Mouse (Mus musculus): ENCODE data around the gene Prr36. TPM values are rescaled to one million over a fixed set of nuclear protein-coding genes. Genes with fewer than 3 reads are reported as not detected.

The Prr36 gene
- polyA plus RNA-seq, 1 experiment from 2014 or later: 0.86 TPM

GRCm38 (mm10) chr8:4213210-4214005 lies 3.9 kb downstream of the Prr36 start:
- WGBS: 4% methylated on average over 18 of the region's 18 CpGs
- peaks cover 10% of the 10 kb centered on the region for H3K36me3 ChIP-seq
- peak overlapping the region; percentile 40 for H3K9ac ChIP-seq
- peak; percentile 45; the same call in 1 of the 2 replicates for ATAC-seq (ENCODE audit: insufficient number of reproducible peaks, low FRiP score, low TSS enrichment, low read depth)
- H3K27me3 ChIP-seq: peaks cover 46% of the 10 kb centered on the region
- H3K4me1 ChIP-seq: peaks cover 36% of the 10 kb centered on the region
- H3K4me2 ChIP-seq: peak overlapping the region; percentile 94
- H3K27ac ChIP-seq: peak overlapping the region; percentile 22; the same call in 1 of the 2 replicates
- no peaks in the 10 kb centered on the region for H3K9me3 ChIP-seq
- peak overlapping the region; percentile 44 for H3K4me3 ChIP-seq

- ATAC-seq (ENCODE audit: insufficient number of reproducible peaks, low FRiP score, low TSS enrichment, low read depth): peak; percentile 31; the same call in 1 of the 2 replicates
- Histone ChIP-seq H3K9me3 (no peaks in the 10 kb centered on the region), H3K9ac (peak overlapping the region; percentile 40), H3K36me3 (peaks cover 10% of the 10 kb centered on the region), H3K4me2 (peak overlapping the region; percentile 94), H3K27me3 (peaks cover 40% of the 10 kb centered on the region), H3K27ac (no peak overlapping the region), H3K4me3 (peak overlapping the region; percentile 44), H3K4me1 (peaks cover 36% of the 10 kb centered on the region)
- WGBS: 1% methylated on average over 25 of the region's 25 CpGs
Observed at GRCm38 (mm10) chr8:4212809-4213209, 4.5 kb downstream of the Prr36 start.

- 78% methylated on average over 6 of the region's 6 CpGs for WGBS
- no peak for ATAC-seq (ENCODE audit: insufficient number of reproducible peaks, low FRiP score, low TSS enrichment, low read depth)
Observed at GRCm38 (mm10) chr8:4211097-4211496, 6.2 kb downstream of the Prr36 start.

GRCm38 (mm10) chr8:4207016-4207350 lies 10.3 kb downstream of the Prr36 start:
- H3K4me3 ChIP-seq: no peak overlapping the region
- H3K4me1 ChIP-seq: peaks cover 16% of the 10 kb centered on the region
- peaks cover 39% of the 10 kb centered on the region for H3K27me3 ChIP-seq
- WGBS: 62% methylated on average over 2 of the region's 2 CpGs
- no peak overlapping the region for H3K4me2 ChIP-seq
- no peak overlapping the region for H3K27ac ChIP-seq
- ATAC-seq (ENCODE audit: insufficient number of reproducible peaks, low FRiP score, low TSS enrichment, low read depth): no peak
- H3K9me3 ChIP-seq: no peaks in the 10 kb centered on the region
- no peak overlapping the region for H3K9ac ChIP-seq
- H3K36me3 ChIP-seq: peaks cover 46% of the 10 kb centered on the region

More at GRCm38 (mm10) chr8:4211097-4211496, 6.2 kb downstream of the Prr36 start:
- H3K4me1 ChIP-seq: peaks cover 34% of the 10 kb centered on the region
- H3K36me3 ChIP-seq: peaks cover 10% of the 10 kb centered on the region
- H3K27ac ChIP-seq: no peak overlapping the region
- no peak overlapping the region for H3K4me2 ChIP-seq
- no peak overlapping the region for H3K4me3 ChIP-seq
- peaks cover 35% of the 10 kb centered on the region for H3K27me3 ChIP-seq
- no peak overlapping the region for H3K9ac ChIP-seq
- no peaks in the 10 kb centered on the region for H3K9me3 ChIP-seq

- Histone ChIP-seq H3K9me3 (no peaks in the 10 kb centered on the region), H3K27ac (no peak overlapping the region; the same call in 1 of the 2 replicates), H3K27me3 (peaks cover 39% of the 10 kb centered on the region), H3K9ac (no peak overlapping the region), H3K36me3 (peaks cover 46% of the 10 kb centered on the region), H3K4me3 (peak overlapping the region; percentile 7; the same call in 1 of the 2 replicates), H3K4me2 (peak overlapping the region; percentile 27), H3K4me1 (peaks cover 16% of the 10 kb centered on the region)
- WGBS: 18% methylated on average over 44 of the region's 44 CpGs
- ATAC-seq (ENCODE audit: insufficient number of reproducible peaks, low FRiP score, low TSS enrichment, low read depth): no peak
Observed at GRCm38 (mm10) chr8:4206182-4207015, 10.9 kb downstream of the Prr36 start.

- H3K4me2 ChIP-seq: no peak overlapping the region
- WGBS: 30% methylated on average over 38 of the region's 38 CpGs
- H3K4me1 ChIP-seq: peaks cover 16% of the 10 kb centered on the region
- no peak overlapping the region for H3K27ac ChIP-seq
- H3K27me3 ChIP-seq: peaks cover 36% of the 10 kb centered on the region
- peak overlapping the region; percentile 7; the same call in 1 of the 2 replicates for H3K4me3 ChIP-seq
- no peak overlapping the region for H3K9ac ChIP-seq
- H3K9me3 ChIP-seq: no peaks in the 10 kb centered on the region
- H3K36me3 ChIP-seq: peaks cover 46% of the 10 kb centered on the region
- ATAC-seq (ENCODE audit: insufficient number of reproducible peaks, low FRiP score, low TSS enrichment, low read depth): no peak
Observed at GRCm38 (mm10) chr8:4205246-4206123, 11.8 kb downstream of the Prr36 start.

- WGBS: 48% methylated on average over 2 of the region's 2 CpGs
Observed at GRCm38 (mm10) chr8:4201321-4201720, 15.9 kb downstream of the Prr36 start.

GRCm38 (mm10) chr8:4193588-4193894 lies 23.7 kb downstream of the Prr36 start:
- Histone ChIP-seq H3K4me3 (no peak overlapping the region), H3K9me3 (no peaks in the 10 kb centered on the region), H3K27ac (no peak overlapping the region), H3K27me3 (no peaks in the 10 kb centered on the region), H3K9ac (no peak overlapping the region), H3K36me3 (peaks cover 39% of the 10 kb centered on the region), H3K4me2 (no peak overlapping the region), H3K4me1 (peaks cover 4% of the 10 kb centered on the region)
- no peak for ATAC-seq (ENCODE audit: insufficient number of reproducible peaks, low FRiP score, low TSS enrichment, low read depth)
- WGBS: 50% methylated on average over 7 of the region's 7 CpGs

More at GRCm38 (mm10) chr8:4201321-4201720, 15.9 kb downstream of the Prr36 start:
- Histone ChIP-seq H3K27me3 (peaks cover 26% of the 10 kb centered on the region), H3K9me3 (no peaks in the 10 kb centered on the region), H3K36me3 (peaks cover 50% of the 10 kb centered on the region), H3K4me1 (peaks cover 7% of the 10 kb centered on the region), H3K9ac (no peak overlapping the region), H3K4me2 (no peak overlapping the region), H3K27ac (no peak overlapping the region), H3K4me3 (no peak overlapping the region)
- ATAC-seq (ENCODE audit: insufficient number of reproducible peaks, low FRiP score, low TSS enrichment, low read depth): no peak

- no peaks in the 10 kb centered on the region for H3K9me3 ChIP-seq
- peaks cover 44% of the 10 kb centered on the region for H3K36me3 ChIP-seq
- H3K27ac ChIP-seq: no peak overlapping the region
- no peak overlapping the region for H3K4me3 ChIP-seq
- no peak overlapping the region for H3K9ac ChIP-seq
- no peak overlapping the region for H3K4me2 ChIP-seq
- H3K4me1 ChIP-seq: peaks cover 4% of the 10 kb centered on the region
- ATAC-seq (ENCODE audit: insufficient number of reproducible peaks, low FRiP score, low TSS enrichment, low read depth): no peak
- H3K27me3 ChIP-seq: no peaks in the 10 kb centered on the region
- 13% methylated on average over 18 of the region's 18 CpGs for WGBS
Observed at GRCm38 (mm10) chr8:4192807-4193587, 24.3 kb downstream of the Prr36 start.

- Histone ChIP-seq H3K4me3 (no peak overlapping the region), H3K9ac (no peak overlapping the region), H3K4me1 (peaks cover 4% of the 10 kb centered on the region), H3K4me2 (no peak overlapping the region), H3K36me3 (peaks cover 48% of the 10 kb centered on the region), H3K27me3 (no peaks in the 10 kb centered on the region), H3K9me3 (no peaks in the 10 kb centered on the region), H3K27ac (no peak overlapping the region)
- WGBS: 69% methylated on average over 5 of the region's 5 CpGs
- no peak for ATAC-seq (ENCODE audit: insufficient number of reproducible peaks, low FRiP score, low TSS enrichment, low read depth)
Observed at GRCm38 (mm10) chr8:4192305-4192704, 25.0 kb downstream of the Prr36 start.
